Mouse (Mus musculus) stomach, embryonic 14.5 days (tissue): Measurements from ENCODE around the gene Krba1. TPM values are rescaled to one million over a fixed set of nuclear protein-coding genes. Genes with fewer than 3 reads are reported as not detected.

Experiments
- ATAC-seq: fragments of 200-750 bp; cut with Nextera tagmentation; 2 replicates; pipeline ENCODE4 v1.8.0; 2017; ENCODE audit warnings: low read depth, moderate TSS enrichment; ENCODE audit not compliant: insufficient number of reproducible peaks, insufficient read depth, low FRiP score
- H3K27ac ChIP-seq: fragments of 300-500 bp; sonication (generic); 2 replicates; pipeline ENCODE4 v1.5.1; 2014; ENCODE audit warnings: mild to moderate bottlenecking, low read length, moderate library complexity, mixed read lengths
- H3K27me3 ChIP-seq: fragments of 300-500 bp; sonication (generic); 2 replicates; pipeline ENCODE4 v1.6.1; 2014; ENCODE audit warnings: low read length, control low read depth, mixed read lengths; ENCODE audit not compliant: control insufficient read depth, insufficient read depth
- H3K36me3 ChIP-seq: fragments of 300-500 bp; sonication (generic); 2 replicates; pipeline ENCODE4 v1.6.1; 2014; ENCODE audit warnings: mild to moderate bottlenecking, control low read depth, low read length, moderate library complexity, mixed read lengths; ENCODE audit not compliant: control insufficient read depth, insufficient read depth
- H3K4me1 ChIP-seq: fragments of 300-500 bp; sonication (generic); 2 replicates; pipeline ENCODE4 v1.6.1; 2014; ENCODE audit warnings: low read length, control low read depth, mixed read lengths; ENCODE audit not compliant: control insufficient read depth, insufficient read depth
- H3K4me2 ChIP-seq: fragments of 300-500 bp; sonication (generic); replicated peaks from 2 replicates; pipeline ENCODE4 v1.6.1; 2014; ENCODE audit warnings: low read depth, low read length, control low read depth
- H3K4me3 ChIP-seq: fragments of 300-500 bp; sonication (generic); 2 replicates; pipeline ENCODE4 v1.5.1; 2014; ENCODE audit warnings: low read depth, low read length, control low read depth
- H3K9ac ChIP-seq: fragments of 300-500 bp; sonication (generic); replicated peaks from 2 replicates; pipeline ENCODE4 v1.6.1; 2014; ENCODE audit warnings: low read depth, mild to moderate bottlenecking, control low read depth, low read length, moderate library complexity, mixed read lengths
- H3K9me3 ChIP-seq: fragments of 300-500 bp; sonication (generic); 2 replicates; pipeline ENCODE4 v1.6.1; 2016; ENCODE audit warnings: low read depth, low read length, control low read depth; ENCODE audit not compliant: control insufficient read depth
- WGBS: fragments of 180-500 bp; shearing (Covaris S2); extraction: QIAGEN DNeasy Blood & Tissue Kit; methylation state at CpG from one replicate; pipeline ENCODE4 v1.1.7; 2014; 5-methylcytosine and 5-hydroxymethylcytosine counted together
- microRNA-seq: library from miRNA; unstranded; fragments of <30 nt; microRNA quantifications from one replicate; pipeline ENCODE4, GENCODE M21; 2016
- polyA plus RNA-seq: library from polyadenylated mRNA; unstranded; fragments of >200 nt; fragmentation: Nextera tagmentation; extraction: Ambion mirVana; gene quantifications from 2 replicates; pipeline ENCODE4 v1.2.1, GENCODE M21; 2014

The Krba1 gene
- polyA plus RNA-seq, 1 experiment from 2014 or later, result 20.1 TPM

DNA sequence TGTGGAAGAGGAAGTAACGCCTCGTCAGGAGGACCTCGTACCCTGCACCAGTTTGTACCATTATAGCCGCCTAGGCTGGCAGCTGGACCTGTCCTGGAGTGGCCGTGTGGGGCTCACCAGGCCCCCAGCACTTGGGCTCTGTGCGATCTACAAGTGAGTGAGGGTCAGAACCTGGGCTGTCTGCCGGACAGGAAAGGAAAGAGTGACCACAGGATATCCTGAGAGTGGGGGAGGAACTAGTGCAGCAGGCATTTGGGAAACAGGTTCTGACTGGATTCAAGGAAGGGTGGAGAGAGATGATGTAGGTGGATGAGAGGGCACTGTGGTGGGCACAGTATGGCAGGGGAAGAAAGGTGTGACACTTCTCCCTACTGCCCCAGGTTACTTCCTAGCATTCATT lies 53.1 kb downstream of the Krba1 start:
- no peak for ATAC-seq
- H3K9ac ChIP-seq, result no peak overlapping the region
- H3K9me3 ChIP-seq, result no peaks in the 10 kb centered on the region
- H3K4me2 ChIP-seq, result no peak overlapping the region
- H3K27me3 ChIP-seq, result no peaks in the 10 kb centered on the region
- H3K4me1 ChIP-seq, result peaks cover 10% of the 10 kb centered on the region; the same call in 1 of the 2 replicates
- WGBS, result 79% methylated on average over 7 of the region's 7 CpGs
- H3K36me3 ChIP-seq, result no peaks in the 10 kb centered on the region
- no peak overlapping the region for H3K4me3 ChIP-seq
- no peak overlapping the region for H3K27ac ChIP-seq

DNA sequence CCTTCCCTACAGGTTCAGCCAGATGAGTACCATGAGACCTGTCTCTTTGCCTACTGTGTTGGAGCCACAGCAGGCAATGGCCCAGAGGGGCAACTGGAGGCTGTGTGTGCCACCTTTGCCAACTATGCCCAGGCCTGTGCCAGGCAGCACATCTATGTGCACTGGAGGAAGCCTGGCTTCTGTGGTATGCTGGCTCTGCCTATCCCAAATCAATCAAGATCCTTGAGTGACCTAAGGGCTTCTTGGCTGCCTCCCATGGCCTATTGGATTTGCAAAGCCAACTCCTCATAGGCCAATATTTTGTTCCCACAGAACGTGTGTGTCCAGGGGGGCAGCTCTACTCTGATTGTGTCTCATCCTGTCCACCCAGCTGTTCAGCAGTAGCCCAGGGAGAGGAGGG lies 56.8 kb downstream of the Krba1 start:
- no peak overlapping the region for H3K9ac ChIP-seq
- H3K4me3 ChIP-seq, result no peak overlapping the region
- no peak for ATAC-seq
- WGBS, result 50% methylated on average over 1 of the region's 1 CpGs
- no peaks in the 10 kb centered on the region for H3K4me1 ChIP-seq
- H3K36me3 ChIP-seq, result no peaks in the 10 kb centered on the region
- no peaks in the 10 kb centered on the region for H3K9me3 ChIP-seq
- H3K4me2 ChIP-seq, result no peak overlapping the region
- no peak overlapping the region for H3K27ac ChIP-seq
- no peaks in the 10 kb centered on the region for H3K27me3 ChIP-seq

DNA sequence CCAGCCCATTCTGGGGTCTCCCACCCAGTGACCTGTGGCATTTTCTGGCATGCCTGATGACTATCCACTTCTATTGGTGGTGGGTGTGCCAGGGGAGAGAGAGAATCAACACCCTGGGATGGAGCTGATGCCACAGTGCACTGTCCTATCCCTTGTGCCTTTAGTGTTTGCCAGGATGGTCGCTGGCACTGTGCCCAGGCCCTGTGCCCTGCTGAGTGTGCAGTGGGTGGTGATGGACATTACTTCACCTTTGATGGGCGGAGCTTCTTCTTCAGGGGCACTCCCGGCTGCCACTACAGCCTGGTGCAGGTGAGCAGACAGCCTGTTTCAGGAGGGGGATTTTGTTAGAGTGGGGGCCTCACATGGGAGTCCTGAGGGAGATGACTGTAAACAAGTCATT lies 57.4 kb downstream of the Krba1 start:
- Histone ChIP-seq H3K9ac (no peak overlapping the region), H3K4me3 (no peak overlapping the region), H3K27me3 (no peaks in the 10 kb centered on the region), H3K4me1 (no peaks in the 10 kb centered on the region), H3K27ac (no peak overlapping the region), H3K9me3 (no peaks in the 10 kb centered on the region), H3K4me2 (no peak overlapping the region), H3K36me3 (no peaks in the 10 kb centered on the region)
- 73% methylated on average over 3 of the region's 3 CpGs for WGBS
- ATAC-seq, result no peak

DNA sequence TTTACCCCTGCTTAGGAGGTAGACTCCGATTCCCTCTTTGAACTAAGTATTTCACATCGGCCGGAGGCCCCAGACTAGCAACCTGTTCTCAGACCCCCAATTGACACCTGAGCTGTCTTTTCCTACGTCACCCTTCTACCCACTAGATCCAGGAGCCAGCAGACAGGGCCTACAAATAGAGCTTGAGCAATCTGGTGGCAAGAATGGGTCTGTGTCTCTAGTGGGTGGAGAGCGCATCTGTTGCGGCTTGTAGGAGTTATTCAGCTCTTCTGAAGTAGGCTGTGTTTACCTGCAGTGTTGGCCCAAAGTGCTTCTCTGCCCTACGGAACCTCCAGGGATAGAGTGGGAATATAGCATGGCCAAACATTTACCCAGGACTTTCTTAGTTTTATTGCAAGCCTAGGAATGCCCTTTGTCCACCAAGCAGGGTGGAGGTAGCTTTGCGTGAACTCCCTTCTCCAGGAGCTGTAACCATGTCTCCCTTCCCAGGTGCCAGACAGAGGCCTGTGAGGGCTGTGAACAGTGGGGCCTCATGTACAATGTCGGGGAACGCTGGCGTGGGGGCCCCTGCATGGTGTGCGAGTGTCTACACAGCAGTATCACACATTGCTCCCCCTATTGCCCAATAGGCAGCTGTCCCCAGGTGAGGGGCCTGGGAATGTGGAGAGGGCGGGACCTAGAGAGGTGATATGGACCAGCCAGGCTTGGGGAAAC lies 69.7 kb downstream of the Krba1 start:
- no peak for ATAC-seq
- no peak overlapping the region for H3K4me2 ChIP-seq
- no peak overlapping the region for H3K9ac ChIP-seq

DNA sequence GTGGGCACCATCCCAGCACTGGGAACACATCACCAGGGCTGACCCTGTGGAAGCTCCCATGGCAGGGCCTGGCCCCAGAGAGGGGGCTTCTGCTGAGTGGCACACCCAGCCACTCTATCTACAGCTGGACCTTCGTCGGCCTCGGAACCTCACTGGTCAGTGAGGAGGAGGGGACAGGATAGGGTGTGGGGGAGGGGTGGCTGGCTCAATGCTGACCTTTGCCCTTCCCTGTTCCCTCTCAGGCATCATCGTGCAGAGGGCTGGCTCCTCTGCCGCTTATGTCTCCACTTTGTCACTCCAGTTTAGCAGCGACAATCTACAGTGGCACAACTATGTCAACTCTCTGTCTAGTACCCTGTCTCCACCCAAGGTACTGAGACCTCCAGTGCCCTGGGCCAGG lies 71.3 kb downstream of the Krba1 start:
- Histone ChIP-seq H3K4me1 (no peaks in the 10 kb centered on the region), H3K9me3 (no peaks in the 10 kb centered on the region), H3K27me3 (no peaks in the 10 kb centered on the region), H3K27ac (no peak overlapping the region), H3K4me2 (no peak overlapping the region), H3K4me3 (no peak overlapping the region), H3K36me3 (no peaks in the 10 kb centered on the region), H3K9ac (no peak overlapping the region)
- 22% methylated on average over 6 of the region's 6 CpGs for WGBS
- no peak for ATAC-seq

More for the DNA sequence above, 69.7 kb downstream of the Krba1 start:
- WGBS, result 82% methylated on average over 13 of the region's 13 CpGs
- H3K4me3 ChIP-seq, result no peak overlapping the region
- H3K27ac ChIP-seq, result no peak overlapping the region
- H3K36me3 ChIP-seq, result no peaks in the 10 kb centered on the region
- H3K4me1 ChIP-seq, result no peaks in the 10 kb centered on the region
- H3K9me3 ChIP-seq, result no peaks in the 10 kb centered on the region
- H3K27me3 ChIP-seq, result no peaks in the 10 kb centered on the region

DNA sequence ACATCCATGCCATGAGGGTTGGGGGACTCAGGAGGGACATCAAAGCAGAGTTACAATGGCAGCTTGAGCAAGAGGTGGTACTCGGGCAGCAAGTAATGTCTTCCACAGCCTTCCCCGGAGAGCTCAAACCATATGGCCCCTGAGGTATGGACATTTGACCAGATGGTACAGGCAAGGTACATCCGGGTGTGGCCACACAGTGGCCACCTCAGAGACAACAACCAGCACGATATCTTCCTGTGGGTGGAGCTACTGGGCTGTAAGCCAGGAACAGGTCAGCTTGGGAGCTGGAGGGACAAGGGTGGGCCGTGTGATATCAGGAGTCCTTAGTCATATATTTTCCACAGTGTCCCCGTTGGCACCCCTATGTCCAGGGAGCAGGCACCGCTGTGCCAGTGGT lies 72.1 kb downstream of the Krba1 start:
- Histone ChIP-seq H3K9me3 (no peaks in the 10 kb centered on the region), H3K4me2 (no peak overlapping the region), H3K36me3 (no peaks in the 10 kb centered on the region), H3K27ac (no peak overlapping the region), H3K9ac (no peak overlapping the region), H3K27me3 (no peaks in the 10 kb centered on the region), H3K4me1 (no peaks in the 10 kb centered on the region), H3K4me3 (no peak overlapping the region)
- no peak for ATAC-seq
- WGBS, result 77% methylated on average over 7 of the region's 7 CpGs

Small RNA genes within 50 kb of the gene (microRNA-seq; reads per million reads assigned to microRNA genes)
- gene Gm24325, result not detected

Other genes starting within 250 kb of the Krba1 start
- gene Zfp467, start 50.2 kb downstream of the Krba1 start, polyA plus RNA-seq, result 27.1 and 30.8 TPM in 2 replicates
- gene Sspo, start 52.6 kb downstream of the Krba1 start, polyA plus RNA-seq, result 0.20 and 0.41 TPM in 2 replicates
- 25.7 and 27.5 TPM in 2 replicates for gene Atp6v0e2, start 142.0 kb downstream of the Krba1 start, polyA plus RNA-seq
- 4.6 and 7.7 TPM in 2 replicates for gene Lrrc61, start 159.2 kb downstream of the Krba1 start, polyA plus RNA-seq
- 88.6 and 91.1 TPM in 2 replicates for gene Rarres2, start 177.2 kb downstream of the Krba1 start, polyA plus RNA-seq
- not detected in 2 replicates for gene Gm45021, start 194.0 kb downstream of the Krba1 start, polyA plus RNA-seq
- 27.1 and 27.5 TPM in 2 replicates for gene Repin1, start 198.3 kb downstream of the Krba1 start, polyA plus RNA-seq
- gene Gm44965, start 198.4 kb downstream of the Krba1 start, polyA plus RNA-seq, result not detected in 2 replicates
- gene Zfp775, start 206.5 kb downstream of the Krba1 start, polyA plus RNA-seq, result 6.9 and 7.0 TPM in 2 replicates
- gene AI854703, start 231.2 kb downstream of the Krba1 start, polyA plus RNA-seq, result 0.94 and 1.1 TPM in 2 replicates